Mouse (Mus musculus) heart, embryonic 16.5 days (tissue): Measurements from ENCODE around the gene Gm42791. TPM values are rescaled to one million over a fixed set of nuclear protein-coding genes. Genes with fewer than 3 reads are reported as not detected.

Experiments
- ATAC-seq: fragments of 200-750 bp; cut with Nextera tagmentation; replicated peaks from 2 replicates; pipeline ENCODE4 v1.8.0; 2017; ENCODE audit warnings: moderate number of reproducible peaks; ENCODE audit not compliant: insufficient read depth, low FRiP score; ENCODE audit errors: extremely low read depth
- H3K27ac ChIP-seq: fragments of 300-500 bp; sonication (generic); 2 replicates; pipeline ENCODE4 v1.5.1; 2014; ENCODE audit warnings: mild to moderate bottlenecking, low read length, control low read depth, moderate library complexity
- H3K27me3 ChIP-seq: fragments of 300-500 bp; sonication (generic); 2 replicates; pipeline ENCODE4 v1.6.1; 2014; ENCODE audit warnings: low read length, mixed read lengths; ENCODE audit not compliant: control insufficient read depth, insufficient read depth
- H3K36me3 ChIP-seq: fragments of 300-500 bp; sonication (generic); 2 replicates; pipeline ENCODE4 v1.6.1; 2014; ENCODE audit not compliant: control insufficient read depth, insufficient read depth
- H3K4me1 ChIP-seq: fragments of 300-500 bp; sonication (generic); 2 replicates; pipeline ENCODE4 v1.6.1; 2014; ENCODE audit warnings: low read length, mixed read lengths; ENCODE audit not compliant: control insufficient read depth, insufficient read depth
- H3K4me2 ChIP-seq: fragments of 300-500 bp; sonication (generic); 2 replicates; pipeline ENCODE4 v1.6.1; 2014; ENCODE audit warnings: low read depth, mild to moderate bottlenecking, control low read depth, low read length
- H3K4me3 ChIP-seq: fragments of 300-500 bp; sonication (generic); 2 replicates; pipeline ENCODE4 v1.5.1; 2014; ENCODE audit warnings: mild to moderate bottlenecking, control low read depth, low read length
- H3K9ac ChIP-seq: fragments of 300-500 bp; sonication (generic); 2 replicates; pipeline ENCODE4 v1.6.1; 2014; ENCODE audit warnings: low read length, control low read depth
- H3K9me3 ChIP-seq: fragments of 300-500 bp; sonication (generic); replicated peaks from 2 replicates; pipeline ENCODE4 v1.6.1; 2016; ENCODE audit warnings: low read length; ENCODE audit not compliant: control insufficient read depth
- WGBS: fragments of 180-500 bp; shearing (Covaris S2); extraction: QIAGEN DNeasy Blood & Tissue Kit; methylation state at CpG from one replicate; pipeline ENCODE4 v1.1.7; 2014; 5-methylcytosine and 5-hydroxymethylcytosine counted together
- polyA plus RNA-seq: library from polyadenylated mRNA; unstranded; fragments of >200 nt; fragmentation: Nextera tagmentation; extraction: Ambion mirVana; gene quantifications from 2 replicates; pipeline ENCODE4 v1.2.1, GENCODE M21; 2015

Gm42791 gene
- polyA plus RNA-seq, 1 experiment from 2014 or later, result not detected

GRCm38 (mm10) chr5:148990891-148991311, 4.0 kb downstream of the Gm42791 start:
- Histone ChIP-seq H3K9me3 (peaks cover 7% of the 10 kb centered on the region), H3K27ac (peak overlapping the region; percentile 77), H3K4me1 (peaks cover 15% of the 10 kb centered on the region), H3K36me3 (no peaks in the 10 kb centered on the region), H3K4me2 (peak overlapping the region; percentile 47), H3K27me3 (no peaks in the 10 kb centered on the region), H3K9ac (peak overlapping the region; percentile 47), H3K4me3 (peak overlapping the region; percentile 21; the same call in 1 of the 2 replicates)
- ATAC-seq, result no peak
- 36% methylated on average over 12 of the region's 12 CpGs for WGBS

GRCm38 (mm10) chr5:148989480-148989879, 5.5 kb downstream of the Gm42791 start:
- 89% methylated on average over 7 of the region's 7 CpGs for WGBS
- Histone ChIP-seq H3K27me3 (no peaks in the 10 kb centered on the region), H3K4me2 (no peak overlapping the region), H3K27ac (no peak overlapping the region), H3K9me3 (peaks cover 7% of the 10 kb centered on the region), H3K4me3 (no peak overlapping the region), H3K36me3 (no peaks in the 10 kb centered on the region), H3K9ac (no peak overlapping the region), H3K4me1 (peaks cover 10% of the 10 kb centered on the region; the same call in 1 of the 2 replicates)
- no peak for ATAC-seq

- no peak for ATAC-seq
- 34% methylated on average over 13 of the region's 13 CpGs for WGBS
- Histone ChIP-seq H3K9ac (no peak overlapping the region), H3K4me1 (no peaks in the 10 kb centered on the region), H3K4me2 (peak overlapping the region; percentile 29; the same call in 1 of the 2 replicates), H3K27me3 (no peaks in the 10 kb centered on the region), H3K4me3 (no peak overlapping the region), H3K36me3 (no peaks in the 10 kb centered on the region; the same call in 1 of the 2 replicates), H3K27ac (no peak overlapping the region), H3K9me3 (peaks cover 14% of the 10 kb centered on the region)
Observed at GRCm38 (mm10) chr5:148984961-148985360, 10.0 kb downstream of the Gm42791 start.

DNA sequence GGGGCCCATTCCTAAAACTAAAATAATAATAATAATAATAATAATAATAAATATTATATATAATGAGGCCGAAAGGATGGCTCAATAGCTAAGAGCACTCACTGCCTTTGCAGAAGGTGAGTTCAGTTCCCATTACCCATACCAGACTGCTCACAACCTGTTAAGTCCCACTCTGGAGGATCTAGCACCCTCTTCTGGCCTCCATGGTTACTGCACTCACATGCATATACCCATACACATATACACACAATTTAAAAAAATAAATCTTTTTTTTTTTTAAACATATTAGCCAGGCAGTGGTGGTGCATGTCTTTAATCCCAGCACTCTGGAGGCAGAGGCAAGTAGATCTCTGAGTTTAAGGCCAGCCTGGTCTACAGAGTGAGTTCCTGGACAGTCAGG, 11.3 kb downstream of the Gm42791 start:
- peaks cover 11% of the 10 kb centered on the region for H3K9me3 ChIP-seq
- H3K36me3 ChIP-seq, result no peaks in the 10 kb centered on the region; the same call in 1 of the 2 replicates
- no peak for ATAC-seq
- H3K4me1 ChIP-seq, result peaks cover 2% of the 10 kb centered on the region; the same call in 1 of the 2 replicates
- H3K9ac ChIP-seq, result no peak overlapping the region
- no peaks in the 10 kb centered on the region for H3K27me3 ChIP-seq
- no peak overlapping the region for H3K4me3 ChIP-seq
- no peak overlapping the region for H3K4me2 ChIP-seq
- 96% methylated on average over 1 of the region's 1 CpGs for WGBS
- no peak overlapping the region for H3K27ac ChIP-seq

- 84% methylated on average over 12 of the region's 12 CpGs for WGBS
- H3K4me2 ChIP-seq, result no peak overlapping the region
- no peak overlapping the region for H3K9ac ChIP-seq
- ATAC-seq, result no peak
- H3K4me1 ChIP-seq, result peaks cover 7% of the 10 kb centered on the region
- H3K27me3 ChIP-seq, result no peaks in the 10 kb centered on the region
- no peak overlapping the region for H3K4me3 ChIP-seq
- peaks cover 11% of the 10 kb centered on the region for H3K9me3 ChIP-seq
- H3K36me3 ChIP-seq, result no peaks in the 10 kb centered on the region; the same call in 1 of the 2 replicates
- no peak overlapping the region for H3K27ac ChIP-seq
Observed at GRCm38 (mm10) chr5:148983108-148983664, 11.8 kb downstream of the Gm42791 start.

- Histone ChIP-seq H3K27me3 (no peaks in the 10 kb centered on the region), H3K9me3 (peaks cover 6% of the 10 kb centered on the region; the same call in 1 of the 2 replicates), H3K4me2 (no peak overlapping the region), H3K4me1 (peaks cover 15% of the 10 kb centered on the region), H3K9ac (no peak overlapping the region), H3K4me3 (no peak overlapping the region), H3K36me3 (no peaks in the 10 kb centered on the region; the same call in 1 of the 2 replicates), H3K27ac (no peak overlapping the region)
- WGBS, result 76% methylated on average over 7 of the region's 7 CpGs
- no peak for ATAC-seq
Observed at GRCm38 (mm10) chr5:148982396-148982795, 12.6 kb downstream of the Gm42791 start.

- Histone ChIP-seq H3K27me3 (no peaks in the 10 kb centered on the region), H3K27ac (no peak overlapping the region), H3K4me3 (no peak overlapping the region), H3K4me2 (no peak overlapping the region), H3K4me1 (peaks cover 15% of the 10 kb centered on the region), H3K9ac (no peak overlapping the region), H3K36me3 (no peaks in the 10 kb centered on the region; the same call in 1 of the 2 replicates), H3K9me3 (peaks cover 6% of the 10 kb centered on the region; the same call in 1 of the 2 replicates)
- ATAC-seq, result no peak
- WGBS, result 52% methylated on average over 6 of the region's 6 CpGs
Observed at GRCm38 (mm10) chr5:148980607-148981006, 14.3 kb downstream of the Gm42791 start.

- H3K9ac ChIP-seq, result peak overlapping the region; percentile 33
- H3K4me2 ChIP-seq, result peak overlapping the region; percentile 22
Observed at GRCm38 (mm10) chr5:148978458-148979165, 16.3 kb downstream of the Gm42791 start.

More at GRCm38 (mm10) chr5:148978458-148979165, 16.3 kb downstream of the Gm42791 start:
- H3K36me3 ChIP-seq, result no peaks in the 10 kb centered on the region; the same call in 1 of the 2 replicates
- H3K4me1 ChIP-seq, result peaks cover 15% of the 10 kb centered on the region
- H3K4me3 ChIP-seq, result no peak overlapping the region
- H3K27me3 ChIP-seq, result no peaks in the 10 kb centered on the region
- ATAC-seq, result no peak
- 61% methylated on average over 18 of the region's 18 CpGs for WGBS
- peaks cover under 1% of the 10 kb centered on the region; the same call in 1 of the 2 replicates for H3K9me3 ChIP-seq
- peak overlapping the region; percentile 86 for H3K27ac ChIP-seq
